Mouse (Mus musculus) MEL (cell line): ENCODE measurements at regions not wholly inside any gene's neighbourhood (a gene's known extent, or its start where the extent isn't known, plus 50 kb on each side); places are given as distances from the start of the nearest gene placed in this dataset.

Experiments used
- GABPA ChIP-seq: IDR thresholded peaks from 2 replicates; pipeline ENCODE4 v1.6.1; 2012; ENCODE audit warnings: low read depth, mild to moderate bottlenecking, inconsistent platforms, low read length, improper control_type of control experiment, moderate library complexity
- POLR2A ChIP-seq, 2 experiments: IDR thresholded peaks; 2 replicates each; pipeline ENCODE4 v1.6.1; 2011 to 2012; ENCODE audit warnings: low read length in 2 of 2, mild to moderate bottlenecking in 2 of 2, control low read depth in 1 of 2, improper control_type of control experiment in 1 of 2, low read depth in 1 of 2, moderate library complexity in 1 of 2; ENCODE audit not compliant: control insufficient read depth in 1 of 2, insufficient read depth in 1 of 2, poor library complexity in 1 of 2

DNA sequence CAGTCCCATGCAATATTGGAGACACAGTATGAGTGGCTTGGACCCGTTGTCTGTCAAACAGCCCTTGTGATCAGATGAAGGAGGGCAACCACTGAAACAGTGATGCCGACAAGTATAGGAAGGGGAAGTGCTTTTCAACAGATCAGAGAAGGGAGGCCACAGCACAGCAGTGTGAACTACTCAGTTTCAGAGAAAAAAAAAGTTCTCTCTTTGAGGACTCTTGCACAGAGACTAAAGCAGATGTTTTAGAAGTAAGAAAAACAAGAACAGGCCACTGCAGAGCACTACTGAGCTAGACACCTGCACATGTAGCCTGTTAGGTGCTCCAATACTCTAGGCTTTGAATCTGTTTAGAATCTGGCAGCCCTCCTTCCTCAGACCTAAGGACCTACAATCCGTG lies 261.4 kb downstream of the Tpbg start:
- TF ChIP-seq POLR2A (IDR thresholded peaks at IDR 0.05; ENCODE audit: control insufficient read depth in 1 of 2, insufficient read depth in 1 of 2, low read depth in 1 of 2, low read length in 2 of 2, poor library complexity in 1 of 2) (no peak), GABPA (no peak)
